Mouse (Mus musculus): ENCODE data around the gene Ablim1.

DNA sequence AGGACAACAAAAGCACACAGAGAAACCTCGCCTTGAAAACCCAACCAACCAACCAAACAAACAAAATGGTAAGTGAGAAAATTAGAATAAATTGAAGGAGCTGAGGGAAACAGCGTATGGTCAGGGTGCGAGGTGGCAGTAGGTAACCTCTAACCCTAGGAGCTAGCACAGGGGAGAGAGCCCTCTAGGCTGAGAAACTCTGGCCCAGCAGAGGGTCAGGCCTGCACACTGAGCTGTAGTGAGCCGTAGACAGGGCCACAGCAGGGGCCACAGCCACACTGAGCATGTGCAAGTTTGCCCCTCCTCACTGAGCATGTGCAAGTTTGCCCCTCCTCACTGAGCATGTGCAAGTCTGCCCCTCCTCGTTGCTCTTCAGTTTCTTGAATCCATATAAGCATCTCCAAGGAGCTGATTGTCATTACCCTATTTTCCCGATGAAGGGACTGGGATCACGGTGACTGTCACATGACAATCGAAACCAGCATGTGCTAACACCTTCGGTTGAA, 247.6 kb downstream of the Ablim1 start:
- TF ChIP-seq EP300 (IDR thresholded peaks at IDR 0.05; ENCODE audit: insufficient read depth, low read depth, low read length) (no peak), POLR2A (IDR thresholded peaks at IDR 0.05; ENCODE audit: insufficient read depth, low read depth, low read length) (no peak), CTCF (IDR thresholded peaks at IDR 0.05) (no peak)

Data from heart, adult 2 months (tissue).